Mouse (Mus musculus): ENCODE results near the gene Olfm2.

DNA sequence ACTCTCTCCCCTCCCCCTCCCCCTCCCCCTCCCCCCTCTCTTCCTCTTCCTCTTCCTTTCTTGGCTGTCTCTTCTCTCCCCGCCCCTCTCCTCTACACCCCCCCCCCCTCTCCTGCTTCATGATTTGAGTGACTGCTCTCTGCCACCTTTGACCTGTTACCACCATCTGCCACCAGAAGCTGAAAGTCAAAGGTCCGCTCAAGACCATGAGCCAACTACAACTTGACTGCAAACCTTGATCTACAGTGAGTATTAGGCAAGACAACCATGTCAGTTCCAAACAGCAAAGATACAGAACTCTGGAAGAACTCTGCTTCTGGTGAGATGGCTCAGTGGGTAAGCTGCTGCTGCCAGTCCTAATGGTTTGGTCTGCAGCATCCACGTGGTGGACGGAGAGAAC lies 43.5 kb upstream of the Olfm2 start:
- TF ChIP-seq MAFK (IDR thresholded peaks at IDR 0.05; ENCODE audit: insufficient read depth, low read depth, low read length): no peak
- TF ChIP-seq CHD2 (IDR thresholded peaks at IDR 0.05; ENCODE audit: low read depth, low read length): no peak

Measured in ES-E14 (cell line).